Mouse (Mus musculus): ENCODE data around the gene Gjb4.

DNA sequence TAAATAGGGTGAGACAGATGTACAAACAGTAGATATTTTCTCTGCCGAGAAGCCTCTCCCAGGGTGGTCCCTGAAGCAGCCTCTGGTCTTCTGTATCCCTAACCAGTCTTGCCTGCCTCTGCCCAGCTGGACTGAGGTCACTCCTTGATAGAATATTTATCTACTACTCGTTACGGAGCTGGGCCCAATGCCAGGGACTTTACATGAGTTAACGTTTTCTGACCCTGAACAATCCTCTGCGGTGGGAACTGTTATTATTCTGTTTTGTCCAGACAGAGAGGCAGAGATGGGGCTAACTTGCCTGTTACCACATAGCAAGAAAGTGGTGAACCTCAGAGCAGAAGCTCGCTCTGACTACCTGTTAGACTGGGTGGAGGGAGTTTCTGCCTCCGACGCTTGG is 19.6 kb upstream of the Gjb4 start:
- TF ChIP-seq TAL1 (conservative IDR thresholded peaks at IDR 0.05; ENCODE audit: low read depth, low read length) (no peak), CTCF (IDR thresholded peaks at IDR 0.05; ENCODE audit: low read depth, low read length) (no peak)
